Mouse (Mus musculus) C2C12 (cell line): ENCODE measurements around the gene Sec14l1. TPM values are rescaled to one million over a fixed set of nuclear protein-coding genes. Genes with fewer than 3 reads are reported as not detected.

ENCODE experiments used
- H3K27me3 ChIP-seq: one replicate; pipeline ENCODE4 v1.6.1; 2011; ENCODE audit not compliant: control insufficient read depth, insufficient read depth, insufficient read length
- H3K36me3 ChIP-seq: one replicate; pipeline ENCODE4 v1.6.1; 2011; ENCODE audit not compliant: control insufficient read depth, insufficient read depth
- H3K4me3 ChIP-seq: one replicate; pipeline ENCODE4 v1.5.1; 2011; ENCODE audit warnings: mild to moderate bottlenecking, control low read depth; ENCODE audit not compliant: poor library complexity, insufficient read depth, severe bottlenecking
- H3K79me2 ChIP-seq: one replicate; pipeline ENCODE4 v1.6.1; 2011; ENCODE audit not compliant: control insufficient read depth, insufficient read depth
- H3K79me3 ChIP-seq: one replicate; pipeline ENCODE4 v1.6.1; 2011; ENCODE audit warnings: low read depth, control low read depth
- H3ac ChIP-seq: one replicate; pipeline ENCODE3; 2011; ENCODE audit warnings: low read depth; ENCODE audit not compliant: control insufficient read depth, insufficient read length
- CEBPB ChIP-seq: IDR thresholded peaks from one replicate; pipeline ENCODE4 v1.6.1; 2011; ENCODE audit warnings: low read depth, mild to moderate bottlenecking, control low read depth, moderate library complexity
- CTCF ChIP-seq: IDR thresholded peaks from one replicate; pipeline ENCODE4 v1.5.1; 2011; ENCODE audit not compliant: control insufficient read depth, insufficient read depth, insufficient read length
- FOSL1 ChIP-seq: IDR thresholded peaks from one replicate; pipeline ENCODE4 v1.8.0; 2011; ENCODE audit warnings: mild to moderate bottlenecking, low read length; ENCODE audit not compliant: poor library complexity, insufficient read depth, severe bottlenecking
- MAX ChIP-seq: IDR thresholded peaks from one replicate; pipeline ENCODE4 v1.6.1; 2011; ENCODE audit warnings: mild to moderate bottlenecking, control low read depth
- MYOD1 ChIP-seq: IDR thresholded peaks from one replicate; pipeline ENCODE4 v1.6.1; 2011; ENCODE audit warnings: low read depth; ENCODE audit not compliant: control insufficient read depth, insufficient read length
- MYOG ChIP-seq: IDR thresholded peaks from one replicate; pipeline ENCODE4 v1.6.1; 2011; ENCODE audit not compliant: control insufficient read depth, insufficient read length; ENCODE audit errors: extremely low read depth
- USF1 ChIP-seq: IDR thresholded peaks from one replicate; pipeline ENCODE4 v1.6.1; 2011; ENCODE audit warnings: low read depth, mild to moderate bottlenecking, control low read depth, moderate library complexity
- polyA plus RNA-seq: library from polyadenylated mRNA; unstranded; fragments of >200 nt; fragmentation: generic; extraction: Trizol; gene quantifications from one replicate; pipeline ENCODE4 v1.2.1, GENCODE M21; 2012; ENCODE audit warnings: missing spikeins

Sec14l1 gene
- polyA plus RNA-seq, 1 experiment, result 41.9 TPM

DNA sequence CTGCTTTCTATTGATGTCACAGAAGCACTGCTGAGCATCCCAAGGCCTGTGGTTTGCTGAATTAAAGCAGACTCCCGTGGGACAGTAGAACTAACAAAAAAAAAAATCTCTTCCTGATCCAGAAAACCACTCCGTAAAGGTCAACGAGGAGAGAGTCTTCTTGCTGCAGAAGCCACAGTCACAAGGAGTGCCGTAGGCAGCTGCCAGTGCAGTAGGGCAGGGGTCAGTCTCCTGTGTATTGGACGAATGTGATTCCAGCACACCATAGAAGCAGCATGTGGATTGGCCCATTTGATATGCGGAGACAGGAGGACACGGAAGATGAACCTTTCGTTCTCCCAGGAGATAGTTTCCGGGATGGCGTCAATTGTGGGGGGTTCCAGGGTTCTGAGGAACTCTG lies 28.8 kb upstream of the Sec14l1 start:
- Histone ChIP-seq H3K36me3 (peaks cover 6% of the 10 kb centered on the region), H3K79me2 (peaks cover 10% of the 10 kb centered on the region), H3K79me3 (no peaks in the 10 kb centered on the region), H3K4me3 (no peak overlapping the region), H3ac (no peak overlapping the region), H3K27me3 (no peaks in the 10 kb centered on the region)
- TF ChIP-seq MAX (no peak), CEBPB (no peak), MYOG (no peak), USF1 (no peak), FOSL1 (no peak), MYOD1 (no peak), CTCF (no peak)

DNA sequence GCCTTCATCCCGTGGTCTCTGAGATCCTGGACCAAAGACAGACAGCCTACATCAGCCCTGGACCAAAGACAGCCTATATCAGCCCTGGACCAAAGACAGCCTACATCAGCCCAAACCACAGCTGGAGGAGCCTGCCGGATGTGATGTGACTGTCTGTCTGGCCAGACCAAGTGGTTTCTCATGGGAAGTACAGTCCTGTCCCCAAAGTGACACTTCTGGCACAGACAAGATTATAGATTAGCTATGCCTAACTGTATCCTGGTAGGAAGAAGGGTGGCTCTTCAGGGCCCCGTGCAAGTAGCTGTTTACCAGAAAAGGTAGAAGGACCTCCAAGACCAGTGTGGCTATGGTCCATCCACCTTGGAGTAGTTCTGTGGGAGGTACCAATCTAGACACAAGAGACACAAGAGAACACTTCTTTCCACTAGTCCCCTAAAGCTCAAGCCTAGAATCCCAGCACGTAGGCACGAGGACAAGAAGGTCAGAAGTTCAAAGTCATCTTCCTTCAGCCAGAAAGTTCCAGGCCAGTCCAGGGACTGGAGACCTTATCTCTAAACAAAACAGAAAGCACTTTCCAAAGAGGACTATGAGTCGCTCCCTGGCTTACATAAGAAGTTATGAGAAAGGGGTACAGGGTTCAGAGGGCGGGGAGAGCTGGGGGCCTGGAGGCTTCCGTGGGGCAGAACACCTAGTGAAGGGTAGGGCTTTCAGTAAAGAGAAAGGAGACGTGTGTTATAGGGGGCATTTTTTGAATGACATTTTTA lies 27.8 kb upstream of the Sec14l1 start:
- Histone ChIP-seq H3ac (no peak overlapping the region), H3K79me3 (no peaks in the 10 kb centered on the region), H3K36me3 (peaks cover 6% of the 10 kb centered on the region), H3K79me2 (peaks cover 6% of the 10 kb centered on the region), H3K27me3 (no peaks in the 10 kb centered on the region), H3K4me3 (no peak overlapping the region)
- no peak for TF ChIP-seq MAX
- no peak for TF ChIP-seq FOSL1
- TF ChIP-seq CTCF, result no peak
- no peak for TF ChIP-seq MYOD1
- no peak for TF ChIP-seq CEBPB
- no peak for TF ChIP-seq USF1
- TF ChIP-seq MYOG, result no peak

DNA sequence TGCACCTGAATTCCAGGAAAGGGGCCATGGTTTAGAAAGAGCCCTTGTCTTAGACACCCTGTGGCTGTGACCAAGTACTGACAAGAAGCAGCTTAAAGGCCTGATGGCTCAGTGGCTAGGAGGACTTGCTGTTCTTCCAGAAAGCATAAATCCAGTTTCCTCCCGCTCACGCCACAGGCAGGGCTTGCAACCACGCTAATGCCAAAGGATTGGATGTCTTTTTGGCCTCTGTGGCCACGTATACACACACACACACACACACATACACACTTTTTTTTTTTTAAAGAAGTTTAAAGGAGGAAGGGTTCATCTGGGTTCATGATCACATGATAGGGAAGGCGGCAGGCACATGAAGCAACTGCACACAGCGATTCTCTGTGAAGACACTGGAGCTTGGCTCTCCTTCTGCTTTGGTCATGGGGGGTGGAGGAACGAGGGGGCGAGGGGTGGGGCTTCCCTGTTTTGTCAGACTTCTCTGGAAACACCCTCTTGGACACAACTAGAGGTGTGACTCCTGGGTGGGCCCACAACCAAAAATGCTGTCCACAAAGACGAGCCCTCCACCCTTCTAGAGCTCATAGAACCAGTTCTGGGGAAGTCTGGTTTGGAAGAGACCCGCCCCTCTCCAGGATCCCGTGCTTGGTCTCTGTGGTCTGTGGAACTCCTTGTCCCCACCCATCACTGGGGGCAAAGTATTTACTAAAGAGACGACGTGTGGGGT lies 26.5 kb upstream of the Sec14l1 start:
- H3K27me3 ChIP-seq, result no peaks in the 10 kb centered on the region
- TF ChIP-seq MAX (no peak), MYOD1 (no peak), MYOG (no peak), USF1 (no peak), CTCF (no peak), FOSL1 (no peak), CEBPB (no peak)
- no peaks in the 10 kb centered on the region for H3K79me2 ChIP-seq
- peaks cover 6% of the 10 kb centered on the region for H3K36me3 ChIP-seq
- no peak overlapping the region for H3ac ChIP-seq
- no peaks in the 10 kb centered on the region for H3K79me3 ChIP-seq
- no peak overlapping the region for H3K4me3 ChIP-seq

DNA sequence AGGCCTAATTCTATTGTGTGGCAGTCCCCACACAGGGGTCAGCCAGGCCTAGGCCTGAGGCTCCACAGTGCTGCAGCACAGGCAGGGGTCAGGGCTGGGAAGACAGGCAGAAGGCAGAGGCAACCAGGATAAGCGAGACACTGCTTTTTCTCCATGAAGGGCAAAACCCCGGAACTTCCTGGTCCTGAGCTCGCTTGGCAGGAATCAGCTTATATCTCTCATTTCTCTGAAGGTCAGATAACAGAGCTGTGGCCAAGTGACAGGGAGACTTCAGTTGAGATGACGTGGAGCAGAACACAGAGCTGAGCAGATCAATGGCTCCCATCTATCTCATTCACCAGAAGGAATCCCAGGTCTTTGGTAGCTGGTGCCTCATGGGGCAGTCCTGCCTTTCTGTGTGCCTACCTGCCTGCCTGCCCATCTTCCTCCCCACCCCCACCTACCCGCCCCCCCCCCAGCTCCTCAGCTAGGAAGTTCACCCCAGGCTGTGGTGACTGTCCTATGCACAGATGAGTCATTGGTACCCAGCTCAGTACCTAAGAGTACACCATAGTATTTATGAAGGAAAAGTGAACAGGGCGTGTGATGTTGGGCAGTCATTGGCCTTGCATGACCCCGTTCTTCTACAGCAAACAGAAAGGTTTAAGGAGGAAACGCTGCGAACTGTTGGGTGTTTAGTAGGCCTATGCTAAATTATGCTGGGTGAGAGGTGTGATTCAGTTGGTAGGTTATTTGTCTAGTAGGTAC lies 25.1 kb upstream of the Sec14l1 start:
- H3K27me3 ChIP-seq, result no peaks in the 10 kb centered on the region
- TF ChIP-seq MAX (no peak), CEBPB (no peak), MYOD1 (no peak), USF1 (no peak), FOSL1 (no peak), CTCF (no peak), MYOG (no peak)
- no peaks in the 10 kb centered on the region for H3K36me3 ChIP-seq
- no peaks in the 10 kb centered on the region for H3K79me2 ChIP-seq
- H3K79me3 ChIP-seq, result no peaks in the 10 kb centered on the region
- no peak overlapping the region for H3ac ChIP-seq
- no peak overlapping the region for H3K4me3 ChIP-seq

DNA sequence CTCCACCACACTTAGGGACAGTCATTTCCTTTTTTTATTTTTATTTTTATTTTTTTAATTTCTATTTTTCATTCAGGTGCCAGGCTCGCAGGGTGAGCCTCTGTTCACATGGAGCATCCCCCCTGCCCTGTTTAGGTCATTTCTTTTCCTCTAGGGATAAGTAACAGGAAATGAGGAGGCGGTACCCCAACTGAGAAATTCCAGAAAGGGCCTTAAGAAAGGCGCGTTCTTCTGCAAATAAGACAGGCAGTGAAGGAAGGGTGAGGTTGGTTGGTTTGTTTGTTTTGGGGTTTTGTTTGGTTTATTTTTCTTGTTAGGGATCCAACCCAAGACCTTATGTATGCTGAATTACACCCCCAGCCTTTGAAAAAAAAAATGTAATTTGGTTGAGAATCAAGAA lies 23.6 kb upstream of the Sec14l1 start:
- Histone ChIP-seq H3K4me3 (no peak overlapping the region), H3K36me3 (no peaks in the 10 kb centered on the region), H3K79me2 (no peaks in the 10 kb centered on the region), H3K79me3 (no peaks in the 10 kb centered on the region), H3K27me3 (no peaks in the 10 kb centered on the region), H3ac (no peak overlapping the region)
- TF ChIP-seq CTCF (no peak), MYOD1 (no peak), CEBPB (no peak), USF1 (no peak), FOSL1 (no peak), MYOG (no peak), MAX (no peak)
